Mouse (Mus musculus) MEL-GATA-1-ER (cell line): ENCODE results near the gene Ptprf.

ENCODE experiments used
- DNase-seq: peaks from one replicate; pipeline ENCODE4 v3.0.0-alpha.2; 2012; ENCODE audit warnings: low read depth; ENCODE audit errors: extremely low read depth

Gene Ptprf

GRCm38 (mm10) chr4:118291231-118291630, at the start of gene Ptprf:
TSS of gene Ptprf (minus strand) at chr4:118291405.
- DNase-seq = no peak

DNA sequence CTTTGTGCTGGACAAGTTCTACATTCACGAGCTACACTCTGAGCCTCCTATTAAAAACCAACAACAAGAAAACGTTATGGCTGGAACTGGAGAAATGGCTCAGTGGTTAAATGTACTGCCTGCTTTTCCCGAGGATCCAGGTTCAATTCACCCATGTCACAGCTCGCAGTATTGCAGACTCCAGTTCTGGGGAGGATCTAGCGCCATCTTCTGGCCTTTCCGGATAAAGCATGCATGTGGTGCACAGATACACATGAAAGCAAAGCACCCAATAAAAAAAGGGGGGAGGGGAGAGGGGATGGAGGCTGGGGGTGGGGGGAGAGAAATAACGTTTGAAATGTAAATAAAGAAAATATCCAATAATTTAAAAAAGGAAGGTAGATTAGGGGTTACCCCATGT, 45.5 kb upstream of the Ptprf start:
- DNase-seq = peak; percentile 49

- no peak for DNase-seq
Observed at GRCm38 (mm10) chr4:118335991-118336390, 44.8 kb upstream of the Ptprf start.

- no peak for DNase-seq
Observed at GRCm38 (mm10) chr4:118331777-118332176, 40.6 kb upstream of the Ptprf start.

GRCm38 (mm10) chr4:118326476-118326875, 35.3 kb upstream of the Ptprf start:
- no peak for DNase-seq

DNA sequence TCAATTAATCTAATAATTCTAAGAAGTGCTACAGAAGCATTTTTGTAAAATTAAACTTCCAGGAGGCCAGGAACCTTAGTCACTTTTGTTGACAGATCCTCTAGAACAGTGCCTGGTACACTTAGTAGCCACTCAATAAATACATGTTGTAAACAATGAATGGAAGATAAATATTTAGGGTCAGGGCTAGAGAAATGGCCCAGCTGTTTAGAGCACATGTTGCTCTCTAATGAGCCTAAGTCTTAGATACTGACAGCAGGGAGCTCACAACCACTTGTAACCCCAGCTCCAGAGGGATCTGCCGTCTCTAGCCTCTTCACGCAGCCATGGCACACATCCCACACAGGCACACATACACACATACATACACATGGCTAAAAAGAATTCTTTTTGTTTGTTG, 29.4 kb upstream of the Ptprf start:
- no peak for DNase-seq

DNA sequence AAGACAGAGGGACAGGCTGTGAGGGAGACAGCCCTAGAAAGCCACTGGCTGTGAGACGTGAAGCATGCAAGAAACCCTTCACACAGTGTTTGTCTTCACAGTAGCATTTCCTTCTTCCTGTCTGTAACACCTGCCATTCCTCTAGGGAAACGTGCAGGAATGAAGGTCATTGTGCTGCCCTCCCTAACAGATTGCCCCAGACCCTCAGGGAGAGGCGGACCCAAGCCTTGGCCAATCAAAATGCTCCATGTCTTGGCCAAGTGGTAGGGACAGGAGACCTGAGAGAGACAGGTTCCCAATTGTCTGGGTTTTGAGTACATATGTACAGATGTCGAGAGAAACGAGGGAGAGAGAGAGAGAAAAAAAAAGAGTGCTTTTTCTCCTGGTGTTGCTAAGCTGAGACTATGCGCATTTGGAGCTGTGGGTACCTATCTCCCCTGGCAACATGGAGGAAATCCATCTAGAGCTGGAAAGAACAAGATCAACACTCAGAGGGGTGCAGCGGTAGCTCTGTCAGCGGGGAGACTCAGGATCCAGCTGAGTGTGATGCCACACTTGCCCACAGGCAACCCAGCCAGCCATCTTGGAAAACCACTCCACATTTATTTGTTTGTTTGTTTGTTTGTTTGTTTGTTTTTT, 28.6 kb upstream of the Ptprf start:
- DNase-seq = no peak

- no peak for DNase-seq
Observed at GRCm38 (mm10) chr4:118316662-118317061, 25.5 kb upstream of the Ptprf start.

DNA sequence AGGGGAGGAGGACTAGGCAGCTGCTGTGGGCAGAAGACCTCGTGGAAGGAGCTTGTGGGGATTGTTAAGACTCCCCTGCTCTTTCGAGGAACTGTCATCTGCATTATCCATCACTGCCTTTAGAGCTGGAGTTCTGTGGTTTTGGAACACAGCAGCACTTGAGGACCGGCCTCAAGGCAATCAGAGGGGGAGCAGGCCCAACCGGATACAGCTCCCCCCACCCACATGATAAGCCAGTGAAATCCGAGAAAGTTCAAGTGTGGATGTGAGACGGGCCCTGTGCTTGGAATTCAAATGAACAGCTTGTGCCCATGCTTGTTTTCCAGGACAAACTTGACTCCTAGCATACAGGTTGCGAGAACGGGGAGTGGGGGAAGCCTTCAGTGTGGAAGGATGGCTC, 24.1 kb upstream of the Ptprf start:
- DNase-seq = no peak

DNA sequence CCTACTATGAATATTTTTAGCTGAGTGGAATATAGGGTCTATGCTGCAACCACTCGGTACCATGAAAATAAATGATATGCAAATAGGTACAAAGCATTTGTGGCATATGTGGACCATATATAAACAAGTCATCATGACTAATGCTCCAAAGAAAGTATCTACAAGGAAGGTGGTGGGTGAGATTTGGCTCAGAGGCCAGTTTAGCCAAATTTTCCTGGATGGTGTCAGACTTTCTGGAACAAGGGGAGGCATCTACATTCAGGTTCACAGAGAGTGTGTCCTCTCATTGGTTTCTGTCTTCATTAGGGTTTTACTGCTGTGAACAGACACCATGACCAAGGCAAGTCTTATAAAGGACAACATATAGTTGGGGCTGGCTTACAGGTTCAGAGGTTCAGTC, 19.3 kb upstream of the Ptprf start:
- no peak for DNase-seq

DNA sequence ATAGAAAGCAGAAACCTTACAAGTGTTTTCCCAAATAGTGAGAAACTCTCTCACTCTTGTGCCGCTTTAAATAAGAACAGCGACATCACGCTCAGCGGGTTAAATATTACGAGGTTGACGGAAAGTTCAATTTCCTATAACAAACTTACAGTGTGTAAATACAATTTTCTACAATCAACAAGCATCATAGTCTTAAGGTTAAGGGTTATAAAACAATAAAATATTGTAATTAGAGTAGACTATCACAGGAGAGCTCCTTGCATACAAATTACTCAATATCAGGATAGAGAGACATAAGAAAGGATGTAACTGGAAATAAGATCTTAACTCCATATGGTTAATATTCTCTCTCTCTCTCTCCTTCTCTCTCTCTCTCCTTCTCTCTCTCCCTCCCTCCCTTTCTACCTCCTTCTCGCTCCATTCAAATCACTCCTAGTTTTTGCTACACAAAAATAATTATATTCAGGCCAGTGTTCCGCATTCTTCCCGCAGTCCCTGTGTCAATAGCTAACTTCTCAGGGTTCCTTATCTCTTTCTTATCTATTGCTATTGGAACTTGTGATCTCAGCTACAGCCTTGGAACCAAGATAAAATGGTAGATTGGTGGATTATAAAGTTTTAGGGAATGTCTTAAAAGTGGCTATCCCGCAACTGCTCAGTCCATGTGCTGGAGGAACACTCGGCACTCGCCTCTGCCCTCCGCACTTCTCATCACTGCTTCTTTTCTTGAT, 16.5 kb upstream of the Ptprf start:
- no peak for DNase-seq

DNA sequence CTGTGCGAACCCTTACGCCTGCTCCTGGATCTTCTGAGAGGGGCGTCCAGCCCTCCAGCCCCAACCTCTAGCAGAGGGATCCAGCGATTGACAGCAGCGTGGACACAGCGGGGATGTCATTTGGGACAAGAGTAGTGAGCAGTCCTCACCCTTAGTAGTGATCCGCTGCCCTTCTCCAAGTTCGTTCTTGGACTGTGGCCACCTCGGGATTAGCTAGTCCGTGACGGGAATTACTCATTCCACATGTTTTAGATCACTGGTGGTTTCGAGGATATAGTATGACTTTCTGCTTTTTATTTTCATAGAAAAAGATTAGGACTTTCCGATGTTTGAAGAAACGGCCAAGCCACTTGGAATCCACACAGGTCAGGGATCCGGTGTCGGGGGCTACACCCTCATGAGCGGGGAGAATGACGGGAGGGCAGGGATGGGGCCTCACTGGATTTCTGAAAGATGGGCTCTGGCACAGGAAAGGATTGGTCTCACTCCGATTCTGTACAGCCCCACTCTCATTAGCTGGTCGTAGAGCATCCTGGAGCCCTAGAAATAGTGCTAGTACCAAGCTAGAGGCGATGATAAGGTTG, 15.0 kb upstream of the Ptprf start:
- DNase-seq = no peak

- no peak for DNase-seq
Observed at GRCm38 (mm10) chr4:118304984-118305383, 13.8 kb upstream of the Ptprf start.

DNA sequence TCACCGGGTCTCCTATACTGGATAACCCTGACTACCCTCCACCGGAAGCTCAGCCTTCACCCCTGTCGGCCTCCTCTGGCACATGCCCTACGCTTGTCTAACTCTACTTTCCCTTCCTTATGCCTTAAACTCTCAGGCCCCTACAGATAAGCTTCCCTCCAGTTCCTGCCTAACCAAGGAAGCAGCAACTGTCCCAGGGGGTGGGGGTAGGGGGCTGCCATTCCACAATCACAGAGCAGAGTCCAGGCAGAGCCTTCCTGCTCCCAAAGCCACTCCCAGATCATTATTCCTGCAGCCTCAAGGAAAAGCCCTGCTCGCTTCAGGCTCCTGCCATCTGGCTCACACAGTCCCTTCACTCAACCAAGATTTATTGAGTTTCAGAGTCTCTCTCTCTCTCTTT, 6.6 kb upstream of the Ptprf start:
- no peak for DNase-seq

- peak; percentile 72 for DNase-seq
Observed at GRCm38 (mm10) chr4:118295651-118296561, 4.7 kb upstream of the Ptprf start.

DNA sequence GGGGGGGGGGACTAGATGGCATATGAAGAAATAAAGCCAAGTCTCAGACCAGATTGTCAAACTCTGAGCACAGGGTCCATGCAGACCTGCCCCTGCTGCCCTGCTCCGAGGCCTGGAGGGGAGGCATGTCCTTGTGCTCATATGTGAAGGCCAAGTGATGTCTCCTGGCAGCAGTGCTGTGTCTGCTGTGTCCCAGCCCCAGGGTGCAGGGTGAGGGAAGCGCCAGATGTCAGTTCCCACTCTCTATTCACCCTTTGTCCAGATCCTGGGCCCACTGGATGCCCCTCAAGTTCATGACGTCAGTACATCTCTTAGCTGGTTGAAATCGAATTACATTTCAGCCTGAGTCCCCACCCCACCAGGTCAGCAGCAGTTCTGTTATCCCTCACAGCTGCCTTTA, 3.6 kb upstream of the Ptprf start:
- DNase-seq = no peak

DNA sequence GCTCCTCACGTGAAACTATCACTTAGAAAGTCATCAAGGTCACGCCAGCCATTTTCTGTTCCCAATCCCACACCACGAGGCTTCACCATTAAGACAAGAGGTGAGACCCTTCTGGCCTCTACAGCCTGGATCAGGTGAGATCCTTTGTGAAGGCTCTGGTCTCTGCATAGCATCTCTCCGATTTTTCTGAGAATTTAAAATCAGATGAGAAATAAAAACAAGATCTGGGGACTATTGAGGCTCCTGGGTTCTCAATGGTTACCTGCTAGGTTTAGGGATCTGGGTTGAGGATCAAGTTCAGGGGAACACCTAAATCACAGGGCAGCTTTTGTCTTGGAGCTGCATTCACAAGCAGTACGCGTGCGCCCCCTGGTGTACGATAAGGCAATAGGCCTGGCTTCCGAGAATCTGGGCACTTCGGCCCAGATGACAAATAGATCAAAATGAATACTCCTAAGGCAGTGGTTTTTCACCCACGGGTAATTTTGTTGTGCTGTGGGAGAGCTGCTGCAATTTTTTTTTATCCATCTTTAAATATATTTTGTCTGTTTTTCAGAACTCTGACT, 1.6 kb upstream of the Ptprf start:
- peak; percentile 32 for DNase-seq

DNA sequence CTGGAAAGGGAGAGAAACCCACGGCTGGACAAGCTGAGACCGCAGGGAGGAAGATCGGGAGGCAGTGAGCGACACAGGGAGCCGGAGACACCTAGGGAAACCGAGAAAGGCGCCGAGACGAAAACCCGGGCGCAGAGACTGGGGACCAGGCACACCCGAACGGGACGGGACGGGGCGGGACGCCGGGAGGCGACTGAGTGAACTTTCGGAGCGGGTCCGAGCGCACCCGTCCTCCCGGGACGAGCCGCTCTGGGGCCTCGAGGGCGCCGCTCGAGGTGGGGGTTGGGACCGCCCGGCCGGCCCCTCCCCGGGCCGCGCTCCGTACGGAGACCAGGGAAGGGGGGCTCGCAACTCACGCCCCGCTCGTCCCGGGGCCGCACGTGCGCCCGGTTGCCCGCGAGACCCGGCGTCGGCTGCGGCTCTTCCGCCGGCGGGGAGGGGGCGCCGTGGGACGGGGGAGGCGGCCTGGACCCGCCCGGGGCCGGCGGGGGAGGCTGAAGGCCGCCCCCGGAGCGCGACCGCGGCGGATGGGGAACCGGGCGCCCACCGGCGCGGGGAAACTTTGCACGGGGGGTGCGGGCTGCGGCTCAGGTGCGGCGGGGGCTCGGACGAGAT, 682 bp downstream of the Ptprf start:
- DNase-seq = no peak

DNA sequence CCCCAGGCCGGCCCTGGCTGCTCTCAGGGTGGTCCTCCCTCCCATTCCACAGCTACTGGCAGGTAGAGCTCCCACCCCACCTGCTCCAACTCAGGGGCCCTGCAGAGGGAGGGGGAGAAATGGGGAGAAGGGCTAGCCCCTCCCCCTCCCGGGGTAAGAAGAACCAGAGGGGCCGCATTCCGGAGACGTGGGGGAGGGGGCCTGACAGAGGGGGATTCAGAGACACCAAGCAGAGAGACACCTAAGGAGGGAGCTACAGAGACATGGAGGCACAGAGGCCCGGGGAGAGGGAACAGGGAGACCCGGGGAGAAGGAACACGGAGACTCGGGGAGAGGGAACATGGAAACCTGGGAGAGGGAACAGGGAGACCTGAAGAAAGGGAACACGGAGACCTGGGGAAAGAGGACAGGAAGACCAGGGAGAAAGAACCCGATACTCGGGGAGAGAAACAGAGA, 1.2 kb downstream of the Ptprf start:
- DNase-seq = no peak

DNA sequence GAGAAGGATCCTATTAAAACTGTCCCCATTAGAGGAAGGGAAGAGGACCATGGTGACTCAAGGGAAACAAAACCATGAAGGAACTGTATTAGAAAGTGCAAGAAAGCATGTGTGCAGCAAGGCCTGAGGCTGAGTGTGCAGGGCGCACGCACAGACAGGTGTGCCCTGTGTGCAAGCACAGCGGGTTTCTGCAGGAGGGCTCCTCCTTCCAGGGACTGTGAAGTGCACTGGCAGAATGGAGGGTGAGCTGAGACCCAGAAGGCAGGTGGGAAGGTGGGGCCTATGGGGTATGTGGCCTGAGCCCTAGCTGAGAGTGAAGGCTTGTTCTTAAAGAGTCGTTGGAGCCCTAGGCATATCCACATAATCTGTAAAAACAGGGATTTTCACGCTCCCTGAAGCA, 1.9 kb downstream of the Ptprf start:
- no peak for DNase-seq

- no peak for DNase-seq
Observed at GRCm38 (mm10) chr4:118288531-118288930, 2.7 kb downstream of the Ptprf start.
